Mouse (Mus musculus) MEL (cell line): Measurements from ENCODE around the gene Serpinh1.

Source experiments
- CTCF ChIP-seq, 3 experiments: IDR thresholded peaks in 2 of 3; conservative IDR thresholded peaks in 1 of 3; 2 replicates each; pipeline ENCODE4 v1.5.1; 2011 to 2012; ENCODE audit warnings: low read length in 3 of 3, low read depth in 2 of 3, mild to moderate bottlenecking in 2 of 3, improper control_type of control experiment in 1 of 3, inconsistent platforms in 1 of 3, mixed read lengths in 1 of 3, moderate library complexity in 1 of 3; ENCODE audit not compliant: control insufficient read depth in 1 of 3, insufficient read depth in 1 of 3, poor library complexity in 1 of 3, severe bottlenecking in 1 of 3
- KAT2A ChIP-seq: conservative IDR thresholded peaks from 2 replicates; pipeline ENCODE4 v1.6.1; 2012; ENCODE audit warnings: low read depth, low read length, improper control_type of control experiment, inconsistent platforms
- POLR2AphosphoS2 ChIP-seq: IDR thresholded peaks from 2 replicates; pipeline ENCODE4 v1.6.1; 2011; ENCODE audit warnings: low read length, improper control_type of control experiment
- TCF12 ChIP-seq: IDR thresholded peaks from 2 replicates; pipeline ENCODE4 v1.6.1; 2014; ENCODE audit warnings: low read depth, mild to moderate bottlenecking, inconsistent platforms, low read length, improper control_type of control experiment, moderate library complexity
- ZKSCAN1 ChIP-seq: IDR thresholded peaks from 2 replicates; pipeline ENCODE4 v1.6.1; 2012; ENCODE audit warnings: low read depth, mild to moderate bottlenecking, inconsistent platforms, low read length, improper control_type of control experiment, moderate library complexity

DNA sequence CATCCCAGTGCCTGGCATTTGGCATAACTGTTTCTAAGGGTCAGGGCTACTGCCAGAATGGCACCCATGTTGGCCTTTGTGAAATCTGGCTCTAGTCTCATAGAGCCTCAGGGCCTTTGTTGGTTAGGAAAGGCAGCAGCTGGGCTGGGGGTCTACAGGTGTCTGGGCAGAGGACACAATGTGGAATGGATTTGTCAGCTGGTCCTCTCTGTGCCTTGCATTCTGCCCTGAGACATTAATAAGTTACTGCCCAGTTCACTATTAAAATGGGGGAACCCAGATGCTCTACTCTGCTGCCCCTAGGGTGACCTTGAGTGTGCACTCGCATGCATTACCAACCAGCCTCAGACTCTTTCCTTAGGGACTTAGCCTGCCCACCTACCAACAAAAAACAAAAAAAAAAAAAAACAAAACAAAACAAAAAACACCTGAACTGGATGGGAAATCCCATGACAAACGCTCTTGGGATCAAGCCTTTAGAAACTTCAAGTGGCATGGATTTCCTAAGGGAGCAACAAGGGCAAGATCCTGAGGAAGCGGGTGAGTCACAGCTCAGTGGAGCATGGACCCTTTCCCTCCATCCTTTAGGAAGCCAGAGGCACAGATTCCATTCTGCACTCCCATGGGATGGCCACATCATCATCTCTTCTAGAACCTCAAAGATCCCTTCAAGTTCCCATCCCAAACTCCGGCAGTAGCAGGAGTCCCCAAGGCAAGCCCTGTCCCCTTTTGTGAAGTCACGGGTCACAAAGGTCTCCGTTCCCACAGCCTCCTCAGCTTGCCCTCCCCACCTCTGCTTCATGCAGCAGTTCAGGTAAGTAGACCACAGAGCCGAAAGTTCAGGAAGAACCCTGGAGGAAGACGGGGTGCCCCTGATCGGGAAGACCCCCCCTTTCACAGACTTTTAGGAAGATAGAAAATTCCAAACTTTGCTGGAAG lies 3.0 kb downstream of the Serpinh1 start:
- TF ChIP-seq POLR2AphosphoS2 (no peak), ZKSCAN1 (no peak), CTCF (IDR thresholded peaks at IDR 0.05 in 2 of 3, conservative IDR thresholded peaks at IDR 0.05 in 1 of 3; ENCODE audit: control insufficient read depth in 1 of 3, insufficient read depth in 1 of 3, low read depth in 2 of 3, low read length in 3 of 3, poor library complexity in 1 of 3, severe bottlenecking in 1 of 3) (no peak), TCF12 (no peak), KAT2A (no peak)
